Mouse (Mus musculus): ENCODE measurements around the gene L3mbtl4. TPM values are rescaled to one million over a fixed set of nuclear protein-coding genes. Genes with fewer than 3 reads are reported as not detected.
A peak's percentile ranks its signal among the peaks of the same experiment; 100 is the strongest.

The L3mbtl4 gene
- total RNA-seq, 4 experiments from 2014 or later = not detected

GRCm38 (mm10) chr17:68640187-68640586 lies 366.6 kb downstream of the L3mbtl4 start:
- no peak for DNase-seq (ENCODE audit: low spot score)

- DNase-seq (ENCODE audit: low spot score) = no peak
Observed at GRCm38 (mm10) chr17:68642521-68643088, 369.0 kb downstream of the L3mbtl4 start.

- DNase-seq (ENCODE audit: low spot score) = no peak
Observed at GRCm38 (mm10) chr17:68666528-68666927, 392.9 kb downstream of the L3mbtl4 start.

- DNase-seq (ENCODE audit: low spot score) = no peak
Observed at GRCm38 (mm10) chr17:68672088-68672504, 398.5 kb downstream of the L3mbtl4 start.

- DNase-seq (ENCODE audit: low spot score) = no peak
Observed at GRCm38 (mm10) chr17:68710701-68711100, 437.1 kb downstream of the L3mbtl4 start.

GRCm38 (mm10) chr17:68711350-68711749 lies 437.8 kb downstream of the L3mbtl4 start:
- no peak for DNase-seq (ENCODE audit: low spot score)

GRCm38 (mm10) chr17:68748296-68748695 lies 474.7 kb downstream of the L3mbtl4 start:
- peak; percentile 16 for DNase-seq (ENCODE audit: low spot score)

GRCm38 (mm10) chr17:68750513-68750912 lies 476.9 kb downstream of the L3mbtl4 start:
- DNase-seq (ENCODE audit: low spot score) = no peak

GRCm38 (mm10) chr17:68753112-68753511 lies 479.5 kb downstream of the L3mbtl4 start:
- DNase-seq (ENCODE audit: low spot score) = no peak

GRCm38 (mm10) chr17:68754789-68755188 lies 481.2 kb downstream of the L3mbtl4 start:
- DNase-seq (ENCODE audit: low spot score) = no peak

- DNase-seq (ENCODE audit: low spot score) = no peak
Observed at GRCm38 (mm10) chr17:68758428-68758827, 484.8 kb downstream of the L3mbtl4 start.

GRCm38 (mm10) chr17:68758936-68759335 lies 485.3 kb downstream of the L3mbtl4 start:
- no peak for DNase-seq (ENCODE audit: low spot score)

- no peak for DNase-seq (ENCODE audit: low spot score)
Observed at GRCm38 (mm10) chr17:68759978-68760377, 486.4 kb downstream of the L3mbtl4 start.

GRCm38 (mm10) chr17:68764329-68764880 lies 490.8 kb downstream of the L3mbtl4 start:
- no peak for DNase-seq (ENCODE audit: low spot score)

GRCm38 (mm10) chr17:68769561-68769960 lies 496.0 kb downstream of the L3mbtl4 start:
- no peak for DNase-seq (ENCODE audit: low spot score)

- DNase-seq (ENCODE audit: low spot score) = no peak
Observed at GRCm38 (mm10) chr17:68771046-68771750, 497.6 kb downstream of the L3mbtl4 start.

GRCm38 (mm10) chr17:68793741-68794140 lies 520.1 kb downstream of the L3mbtl4 start:
- no peak for DNase-seq (ENCODE audit: low spot score)

GRCm38 (mm10) chr17:68826323-68826722 lies 552.7 kb downstream of the L3mbtl4 start, which contains the start of gene Tmem200c:
Gene Tmem200c, plus strand, starts transcription at chr17:68826623.
- DNase-seq (ENCODE audit: low spot score) = no peak
